Mouse (Mus musculus) heart, embryonic 16.5 days (tissue): ENCODE data around the gene Pm20d2. TPM values are rescaled to one million over a fixed set of nuclear protein-coding genes. Genes with fewer than 3 reads are reported as not detected.

Experiments
- ATAC-seq: fragments of 200-750 bp; cut with Nextera tagmentation; replicated peaks from 2 replicates; pipeline ENCODE4 v1.8.0; 2017; ENCODE audit warnings: moderate number of reproducible peaks; ENCODE audit not compliant: insufficient read depth, low FRiP score; ENCODE audit errors: extremely low read depth
- H3K27ac ChIP-seq: fragments of 300-500 bp; sonication (generic); 2 replicates; pipeline ENCODE4 v1.5.1; 2014; ENCODE audit warnings: mild to moderate bottlenecking, low read length, control low read depth, moderate library complexity
- H3K27me3 ChIP-seq: fragments of 300-500 bp; sonication (generic); 2 replicates; pipeline ENCODE4 v1.6.1; 2014; ENCODE audit warnings: low read length, mixed read lengths; ENCODE audit not compliant: control insufficient read depth, insufficient read depth
- H3K36me3 ChIP-seq: fragments of 300-500 bp; sonication (generic); 2 replicates; pipeline ENCODE4 v1.6.1; 2014; ENCODE audit not compliant: control insufficient read depth, insufficient read depth
- H3K4me1 ChIP-seq: fragments of 300-500 bp; sonication (generic); 2 replicates; pipeline ENCODE4 v1.6.1; 2014; ENCODE audit warnings: low read length, mixed read lengths; ENCODE audit not compliant: control insufficient read depth, insufficient read depth
- H3K4me2 ChIP-seq: fragments of 300-500 bp; sonication (generic); 2 replicates; pipeline ENCODE4 v1.6.1; 2014; ENCODE audit warnings: low read depth, mild to moderate bottlenecking, control low read depth, low read length
- H3K4me3 ChIP-seq: fragments of 300-500 bp; sonication (generic); 2 replicates; pipeline ENCODE4 v1.5.1; 2014; ENCODE audit warnings: mild to moderate bottlenecking, control low read depth, low read length
- H3K9ac ChIP-seq: fragments of 300-500 bp; sonication (generic); 2 replicates; pipeline ENCODE4 v1.6.1; 2014; ENCODE audit warnings: low read length, control low read depth
- H3K9me3 ChIP-seq: fragments of 300-500 bp; sonication (generic); replicated peaks from 2 replicates; pipeline ENCODE4 v1.6.1; 2016; ENCODE audit warnings: low read length; ENCODE audit not compliant: control insufficient read depth
- WGBS: fragments of 180-500 bp; shearing (Covaris S2); extraction: QIAGEN DNeasy Blood & Tissue Kit; methylation state at CpG from one replicate; pipeline ENCODE4 v1.1.7; 2014; 5-methylcytosine and 5-hydroxymethylcytosine counted together
- polyA plus RNA-seq: library from polyadenylated mRNA; unstranded; fragments of >200 nt; fragmentation: Nextera tagmentation; extraction: Ambion mirVana; gene quantifications from 2 replicates; pipeline ENCODE4 v1.2.1, GENCODE M21; 2015

The Pm20d2 gene
- polyA plus RNA-seq = 2.6 and 2.9 TPM in 2 replicates

DNA sequence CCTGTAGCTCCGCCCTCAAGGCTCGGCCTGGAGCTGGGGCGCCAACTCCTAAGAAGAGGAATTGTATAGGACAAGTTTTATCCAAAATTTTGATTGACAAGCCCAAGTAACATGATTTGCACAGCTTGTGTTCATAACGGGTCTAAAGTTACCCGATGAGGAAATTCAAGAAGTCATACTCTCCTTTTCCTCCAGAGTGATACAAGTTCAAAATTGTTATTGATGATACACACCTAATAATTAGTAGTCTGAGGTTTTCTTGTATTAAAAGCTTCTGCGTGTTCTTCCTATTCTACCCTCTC is at the start of gene Pm20d2:
Gene Pm20d2 (minus strand): TSS at position 3 of the 302 bp plus-strand sequence.
- no peaks in the 10 kb centered on the region; the same call in 1 of the 2 replicates for H3K27me3 ChIP-seq
- H3K9ac ChIP-seq = peak within 1 kb of the TSS; percentile 83
- peak within 1 kb of the TSS; percentile 92 for H3K27ac ChIP-seq
- H3K9me3 ChIP-seq = peaks cover 1% of the 10 kb centered on the region; the same call in 1 of the 2 replicates
- H3K36me3 ChIP-seq = no peaks in the 10 kb centered on the region
- H3K4me3 ChIP-seq = peak within 1 kb of the TSS; percentile 72
- peaks cover 3% of the 10 kb centered on the region; the same call in 1 of the 2 replicates for H3K4me1 ChIP-seq
- H3K4me2 ChIP-seq = peak within 1 kb of the TSS; percentile 87
- 19% methylated on average over 6 of the region's 6 CpGs for WGBS
- no peak for ATAC-seq

GRCm38 (mm10) chr4:33230881-33231280 is 41.3 kb upstream of the Pm20d2 start:
- Histone ChIP-seq H3K27me3 (no peaks in the 10 kb centered on the region), H3K9me3 (no peaks in the 10 kb centered on the region), H3K4me3 (no peak overlapping the region), H3K27ac (no peak overlapping the region), H3K9ac (no peak overlapping the region), H3K4me1 (no peaks in the 10 kb centered on the region), H3K36me3 (no peaks in the 10 kb centered on the region), H3K4me2 (no peak overlapping the region)
- ATAC-seq = no peak
- 84% methylated on average over 18 of the region's 18 CpGs for WGBS

DNA sequence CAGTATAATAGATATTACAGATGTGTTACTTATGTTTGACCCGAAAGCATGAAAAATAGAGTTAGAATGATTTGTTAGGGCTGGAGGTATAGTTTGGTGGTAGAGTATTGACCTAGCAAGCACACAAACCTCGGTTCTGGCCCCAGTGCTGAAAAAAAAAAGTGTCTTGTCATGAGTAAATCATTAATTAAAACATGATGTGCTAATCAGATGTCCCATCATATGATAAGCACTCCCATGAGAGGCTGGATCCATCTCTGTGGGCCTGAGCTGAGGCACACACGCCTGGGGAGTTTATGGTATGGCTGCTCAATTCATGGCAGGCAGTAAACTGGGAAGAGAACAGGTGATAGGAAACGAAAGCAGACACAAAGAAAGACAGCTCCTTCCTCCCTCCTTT is 40.1 kb upstream of the Pm20d2 start:
- WGBS = 70% methylated on average over 4 of the region's 4 CpGs
- Histone ChIP-seq H3K4me1 (no peaks in the 10 kb centered on the region), H3K4me2 (no peak overlapping the region), H3K27ac (no peak overlapping the region), H3K27me3 (no peaks in the 10 kb centered on the region), H3K9me3 (no peaks in the 10 kb centered on the region), H3K36me3 (no peaks in the 10 kb centered on the region), H3K9ac (no peak overlapping the region), H3K4me3 (no peak overlapping the region)
- no peak for ATAC-seq

GRCm38 (mm10) chr4:33227164-33227563 is 37.6 kb upstream of the Pm20d2 start:
- H3K9ac ChIP-seq = no peak overlapping the region
- no peak overlapping the region for H3K4me2 ChIP-seq
- H3K36me3 ChIP-seq = no peaks in the 10 kb centered on the region
- H3K27ac ChIP-seq = no peak overlapping the region
- no peaks in the 10 kb centered on the region for H3K9me3 ChIP-seq
- ATAC-seq = no peak
- H3K4me3 ChIP-seq = no peak overlapping the region
- 79% methylated on average over 7 of the region's 7 CpGs for WGBS
- H3K27me3 ChIP-seq = no peaks in the 10 kb centered on the region
- no peaks in the 10 kb centered on the region for H3K4me1 ChIP-seq

DNA sequence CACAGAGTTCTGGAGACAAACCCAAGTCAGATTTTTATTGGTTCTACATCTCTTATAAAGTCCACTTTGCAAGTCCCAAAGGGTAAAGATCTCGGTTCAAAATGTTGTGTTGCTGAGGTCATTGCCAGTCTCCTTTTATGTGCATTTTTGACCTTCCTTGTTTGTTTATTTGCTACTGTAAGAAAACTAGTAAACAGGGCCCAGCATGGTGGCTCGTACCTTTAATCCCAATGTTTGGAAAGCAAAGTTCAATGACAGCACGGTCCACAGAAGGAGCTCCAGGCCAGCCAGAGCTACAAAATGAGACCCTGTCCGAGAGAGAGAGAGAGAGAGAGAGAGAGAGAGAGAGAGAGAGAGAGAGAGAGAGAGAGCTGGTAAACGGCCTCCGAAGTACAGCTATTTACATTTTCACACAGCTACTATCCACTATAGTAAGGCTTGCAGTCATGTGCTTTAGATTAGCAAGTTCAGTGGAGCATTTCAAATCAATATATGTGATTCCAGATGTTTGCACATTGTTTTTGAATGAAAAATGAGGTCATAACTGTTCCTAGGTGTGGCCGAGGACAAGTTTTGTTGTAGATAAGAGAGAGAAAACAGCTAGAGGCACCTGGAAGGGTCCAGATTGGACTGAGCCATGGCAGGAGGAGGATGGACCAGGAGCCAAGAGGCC is 34.6 kb upstream of the Pm20d2 start:
- no peak for ATAC-seq
- Histone ChIP-seq H3K27ac (no peak overlapping the region), H3K9ac (no peak overlapping the region), H3K4me3 (no peak overlapping the region), H3K4me2 (no peak overlapping the region), H3K4me1 (no peaks in the 10 kb centered on the region), H3K9me3 (no peaks in the 10 kb centered on the region), H3K27me3 (no peaks in the 10 kb centered on the region), H3K36me3 (no peaks in the 10 kb centered on the region)
- 72% methylated on average over 7 of the region's 7 CpGs for WGBS

GRCm38 (mm10) chr4:33221847-33222246 is 32.3 kb upstream of the Pm20d2 start:
- Histone ChIP-seq H3K9ac (no peak overlapping the region), H3K4me1 (no peaks in the 10 kb centered on the region), H3K9me3 (no peaks in the 10 kb centered on the region), H3K27me3 (no peaks in the 10 kb centered on the region), H3K4me2 (no peak overlapping the region), H3K27ac (no peak overlapping the region), H3K4me3 (no peak overlapping the region), H3K36me3 (no peaks in the 10 kb centered on the region)
- ATAC-seq = no peak
- 50% methylated on average over 1 of the region's 1 CpGs for WGBS

DNA sequence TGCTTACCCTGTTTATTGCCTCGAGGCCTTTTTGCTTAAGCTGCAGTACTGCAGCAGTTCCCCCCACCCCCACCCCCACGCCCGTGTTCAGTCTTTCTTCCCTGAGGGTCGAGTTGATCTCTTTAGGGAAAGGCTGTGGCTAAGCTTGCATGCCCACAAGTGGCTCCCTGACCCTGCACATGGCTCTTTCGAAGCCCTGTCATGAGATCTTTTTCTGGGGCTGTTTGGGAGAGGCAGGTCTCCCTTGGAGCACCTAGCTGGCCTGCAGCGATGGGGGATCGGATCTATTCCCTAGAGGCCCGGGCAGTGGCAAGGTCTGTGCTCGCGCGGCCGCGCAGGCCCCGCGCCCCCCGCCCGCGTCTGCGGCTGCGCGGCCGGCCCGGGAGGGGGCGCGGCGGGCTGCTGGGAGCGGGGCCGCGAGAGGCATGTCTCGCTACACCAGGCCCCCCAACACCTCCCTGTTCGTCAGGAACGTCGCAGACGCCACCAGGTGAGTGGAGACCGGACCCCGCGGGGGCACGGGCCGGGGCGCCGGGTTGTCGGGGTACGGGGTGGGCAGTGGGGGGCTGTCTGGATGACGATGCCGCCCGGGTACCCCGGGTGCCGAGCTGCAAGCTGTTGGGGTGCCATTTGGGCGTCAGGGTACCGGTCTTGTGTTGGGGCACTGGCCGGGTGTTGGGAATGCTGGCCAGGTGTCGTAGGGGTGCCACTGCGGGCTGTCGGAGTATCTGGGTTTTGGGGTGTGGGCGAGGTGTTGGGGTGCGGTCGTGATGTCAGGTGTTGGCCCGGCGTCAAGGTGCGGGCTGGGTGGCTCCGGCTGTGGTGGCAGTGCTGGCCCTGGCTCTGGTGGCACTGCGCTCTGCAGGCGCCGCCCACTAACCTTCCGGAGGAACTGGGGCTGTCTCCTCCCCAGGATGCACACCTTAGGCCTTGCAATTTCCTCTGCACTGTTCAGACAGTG is 19.6 kb upstream of the Pm20d2 start, which contains the start of gene Srsf12:
Gene Srsf12 (plus strand): TSS at position 111 of the 961 bp plus-strand sequence.
- H3K27me3 ChIP-seq = peaks cover 2% of the 10 kb centered on the region
- no peak within 1 kb of the TSS for H3K27ac ChIP-seq
- peak within 1 kb of the TSS; percentile 82 for H3K9ac ChIP-seq
- peak; percentile 70 for ATAC-seq
- WGBS = 4% methylated on average over 51 of the region's 65 CpGs
- H3K4me3 ChIP-seq = peak within 1 kb of the TSS; percentile 71
- peaks cover 9% of the 10 kb centered on the region for H3K4me1 ChIP-seq
- H3K4me2 ChIP-seq = peak within 1 kb of the TSS; percentile 100
- no peaks in the 10 kb centered on the region for H3K36me3 ChIP-seq
- peaks cover 3% of the 10 kb centered on the region; the same call in 1 of the 2 replicates for H3K9me3 ChIP-seq

DNA sequence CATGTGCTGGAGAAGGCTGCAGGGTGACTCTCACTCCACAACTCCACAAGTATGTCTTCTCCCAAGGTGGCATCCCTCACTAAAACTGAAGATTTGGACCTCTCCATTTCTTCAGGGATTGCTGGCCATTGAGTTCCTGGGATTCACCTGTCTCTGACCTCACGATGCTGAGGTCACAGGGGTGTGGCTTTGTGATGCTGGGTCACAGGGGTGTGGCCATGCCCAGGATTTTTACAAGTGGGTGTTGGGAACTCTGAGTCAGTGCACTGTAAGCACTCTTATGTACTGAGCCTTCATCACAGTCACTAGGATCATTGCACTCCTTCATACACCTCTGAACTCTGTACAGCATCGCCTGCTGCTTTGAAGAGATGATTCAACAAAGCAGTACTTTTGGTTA is 18.0 kb upstream of the Pm20d2 start:
- Histone ChIP-seq H3K4me3 (no peak overlapping the region), H3K27me3 (peaks cover 2% of the 10 kb centered on the region), H3K4me2 (no peak overlapping the region), H3K9ac (no peak overlapping the region), H3K36me3 (no peaks in the 10 kb centered on the region), H3K9me3 (no peaks in the 10 kb centered on the region), H3K27ac (no peak overlapping the region), H3K4me1 (peaks cover 9% of the 10 kb centered on the region)
- 79% methylated on average over 2 of the region's 2 CpGs for WGBS
- no peak for ATAC-seq

DNA sequence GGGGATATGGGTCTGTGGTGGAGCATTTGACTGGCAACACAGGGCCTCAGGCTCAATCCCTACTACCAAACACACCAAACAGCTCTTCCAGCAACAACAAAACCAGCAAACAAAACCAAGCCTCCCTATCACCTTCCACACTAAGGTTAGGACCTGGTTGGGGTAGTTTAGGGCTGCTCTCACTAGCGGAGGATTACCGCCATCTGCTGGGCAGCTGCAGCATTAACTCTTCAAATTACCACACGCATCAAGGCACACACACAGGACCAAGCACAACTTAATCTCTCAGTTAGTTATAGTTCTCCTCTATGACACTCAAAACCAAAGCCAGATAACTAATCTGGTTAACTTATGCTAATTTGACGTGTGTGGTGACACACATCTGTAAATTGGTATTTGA is 15.1 kb upstream of the Pm20d2 start:
- Histone ChIP-seq H3K27ac (no peak overlapping the region), H3K36me3 (no peaks in the 10 kb centered on the region), H3K9ac (no peak overlapping the region), H3K9me3 (no peaks in the 10 kb centered on the region), H3K4me1 (peaks cover 8% of the 10 kb centered on the region), H3K4me3 (no peak overlapping the region), H3K27me3 (peaks cover 2% of the 10 kb centered on the region), H3K4me2 (no peak overlapping the region)
- 10% methylated on average over 4 of the region's 4 CpGs for WGBS
- no peak for ATAC-seq
